Mouse (Mus musculus) layer of hippocampus, adult 2 months (tissue): Measurements from ENCODE around the gene Sstr2. TPM values are rescaled to one million over a fixed set of nuclear protein-coding genes. Genes with fewer than 3 reads are reported as not detected.

Experiments used
- DNase-seq, 2 experiments: peaks; one replicate each; pipeline ENCODE4 v3.0.0; 2022; ENCODE audit warnings: low spot score in 2 of 2
- H3K27ac ChIP-seq: fragments of 200-600 bp; 2 replicates; pipeline ENCODE4 v1.8.1; 2022
- H3K4me3 ChIP-seq: fragments of 200-600 bp; 2 replicates; pipeline ENCODE4 v1.8.1; 2022; ENCODE audit warnings: mild to moderate bottlenecking
- CTCF ChIP-seq: fragments of 200-600 bp; conservative IDR thresholded peaks from 2 replicates; pipeline ENCODE4 v1.8.1; 2022; ENCODE audit warnings: antibody characterized with exemption, mild to moderate bottlenecking, moderate library complexity
- long read RNA-seq, 2 experiments: library from polyadenylated mRNA; stranded (forward); transcript quantifications; one replicate each; pipeline ENCODE4 v2.0.0; 2021; ENCODE audit warnings: borderline mapping rate in 2 of 2
- total RNA-seq, 2 experiments: library from RNA; stranded (reverse); gene quantifications; 2 replicates each; pipeline ENCODE4 v1.2.3; 2021

The Sstr2 gene
- total RNA-seq: 10 to 100 TPM; 22.0 to 23.2 TPM
- long read RNA-seq, experiment 1, transcript Sstr2-203 (2 exons, 2,143 nt): major isoform, 16 of 19 reads
- long read RNA-seq, experiment 1, partial matches to known transcripts: 0 of 19 reads
- long read RNA-seq, experiment 1, other reads (novel, unspliced or antisense): 0 of 19 reads
- long read RNA-seq, experiment 2, transcript Sstr2-203 (2 exons, 2,143 nt): major isoform, 22 of 26 reads
- long read RNA-seq, experiment 2, partial matches to known transcripts: 0 of 26 reads
- long read RNA-seq, experiment 2, other reads (novel, unspliced or antisense): 3 of 26 reads

- Histone ChIP-seq H3K27ac (peak within 1 kb of the TSS; percentile 89), H3K4me3 (peak within 1 kb of the TSS; percentile 71)
- TF ChIP-seq CTCF: no peak
- DNase-seq: peak; percentile 73 to 82
These were observed at the start of gene Sstr2 for GRCm38 (mm10) chr11:113618672-113619419. Sstr2 (plus strand) TSS chr11:113619342.

GRCm38 (mm10) chr11:113571616-113572015 is 47.5 kb upstream of the Sstr2 start:
- Histone ChIP-seq H3K27ac (no peak overlapping the region), H3K4me3 (no peak overlapping the region)
- TF ChIP-seq CTCF: no peak
- DNase-seq: no peak

GRCm38 (mm10) chr11:113572641-113573040 is 46.5 kb upstream of the Sstr2 start:
- no peak overlapping the region for H3K4me3 ChIP-seq
- DNase-seq: no peak
- no peak for TF ChIP-seq CTCF
- peak overlapping the region; percentile 5; the same call in 1 of the 2 replicates for H3K27ac ChIP-seq

GRCm38 (mm10) chr11:113577221-113577620 is 41.9 kb upstream of the Sstr2 start:
- Histone ChIP-seq H3K4me3 (no peak overlapping the region), H3K27ac (no peak overlapping the region)
- DNase-seq: no peak
- TF ChIP-seq CTCF: no peak

GRCm38 (mm10) chr11:113583879-113584661 is 35.1 kb upstream of the Sstr2 start:
- DNase-seq: peak; percentile 33 to 39
- H3K4me3 ChIP-seq: no peak overlapping the region
- peak overlapping the region; percentile 75 for H3K27ac ChIP-seq
- TF ChIP-seq CTCF: no peak

- H3K4me3 ChIP-seq: no peak overlapping the region
- no peak for DNase-seq
- no peak for TF ChIP-seq CTCF
- no peak overlapping the region for H3K27ac ChIP-seq
These were observed 32.7 kb upstream of the Sstr2 start for GRCm38 (mm10) chr11:113586423-113586822.

- DNase-seq: no peak
- no peak for TF ChIP-seq CTCF
- no peak overlapping the region for H3K27ac ChIP-seq
- no peak overlapping the region for H3K4me3 ChIP-seq
These were observed 30.2 kb upstream of the Sstr2 start for GRCm38 (mm10) chr11:113588936-113589335.

GRCm38 (mm10) chr11:113595144-113595543 is 24.0 kb upstream of the Sstr2 start:
- TF ChIP-seq CTCF: no peak
- no peak overlapping the region for H3K27ac ChIP-seq
- H3K4me3 ChIP-seq: no peak overlapping the region
- no peak for DNase-seq

GRCm38 (mm10) chr11:113597632-113598031 is 21.5 kb upstream of the Sstr2 start:
- TF ChIP-seq CTCF: no peak
- Histone ChIP-seq H3K27ac (no peak overlapping the region), H3K4me3 (no peak overlapping the region)
- DNase-seq: no peak

GRCm38 (mm10) chr11:113600526-113601245 is 18.5 kb upstream of the Sstr2 start:
- TF ChIP-seq CTCF: no peak
- no peak overlapping the region for H3K27ac ChIP-seq
- no peak for DNase-seq
- H3K4me3 ChIP-seq: no peak overlapping the region

- no peak for TF ChIP-seq CTCF
- no peak overlapping the region for H3K4me3 ChIP-seq
- peak overlapping the region; percentile 46; the same call in 1 of the 2 replicates for H3K27ac ChIP-seq
- DNase-seq: no peak
These were observed 17.4 kb upstream of the Sstr2 start for GRCm38 (mm10) chr11:113601616-113602343.

- Histone ChIP-seq H3K4me3 (no peak overlapping the region), H3K27ac (no peak overlapping the region)
- no peak for TF ChIP-seq CTCF
- DNase-seq: no peak
These were observed 11.6 kb upstream of the Sstr2 start for GRCm38 (mm10) chr11:113607556-113607955.
